Mouse (Mus musculus) thymus, adult 2 months (tissue): ENCODE measurements around the gene Ccdc134.

Experiments used
- CTCF ChIP-seq: fragments of 200-500 bp; IDR thresholded peaks from 2 replicates; pipeline ENCODE4 v1.5.1; 2012; ENCODE audit warnings: mild to moderate bottlenecking, control low read depth, low read length, moderate library complexity, borderline replicate concordance; ENCODE audit not compliant: control insufficient read depth, poor library complexity, insufficient read depth; ENCODE audit errors: extremely low read depth
- POLR2A ChIP-seq: fragments of 200-500 bp; IDR thresholded peaks from 2 replicates; pipeline ENCODE4 v1.6.1; 2012; ENCODE audit warnings: mild to moderate bottlenecking, low read length, control low read depth, moderate library complexity; ENCODE audit not compliant: control insufficient read depth, poor library complexity, insufficient read depth; ENCODE audit errors: extremely low read depth

- TF ChIP-seq CTCF, result no peak
- no peak for TF ChIP-seq POLR2A
Measured at GRCm38 (mm10) chr15:82148510-82148911, 20.8 kb downstream of the Ccdc134 start.
